Mouse (Mus musculus) retina, adult 2 months (tissue): ENCODE results near the gene Hnrnpf.

Experiments used
- DNase-seq: peaks from one replicate; pipeline ENCODE4 v3.0.0-alpha.2; 2012; ENCODE audit warnings: low read depth, low spot score

The Hnrnpf gene

GRCm38 (mm10) chr6:117920659-117921640 is 20.8 kb downstream of the Hnrnpf start:
- no peak for DNase-seq

- DNase-seq, result no peak
These were observed 21.9 kb downstream of the Hnrnpf start for GRCm38 (mm10) chr6:117922041-117922440.

GRCm38 (mm10) chr6:117926871-117927491 is 26.9 kb downstream of the Hnrnpf start:
- DNase-seq, result no peak

GRCm38 (mm10) chr6:117927955-117928354 is 27.8 kb downstream of the Hnrnpf start:
- DNase-seq, result no peak

- no peak for DNase-seq
These were observed 28.6 kb downstream of the Hnrnpf start for GRCm38 (mm10) chr6:117928746-117929145.

GRCm38 (mm10) chr6:117929945-117930655 is 30.0 kb downstream of the Hnrnpf start:
- no peak for DNase-seq

- DNase-seq, result peak; percentile 68
These were observed 32.4 kb downstream of the Hnrnpf start for GRCm38 (mm10) chr6:117932325-117933051.

GRCm38 (mm10) chr6:117934301-117934700 is 34.2 kb downstream of the Hnrnpf start:
- DNase-seq, result no peak

- no peak for DNase-seq
These were observed 35.8 kb downstream of the Hnrnpf start for GRCm38 (mm10) chr6:117935681-117936612.

- no peak for DNase-seq
These were observed 37.3 kb downstream of the Hnrnpf start, which contains the start of gene Fxyd4 for GRCm38 (mm10) chr6:117937222-117937932. Gene Fxyd4 (minus strand): TSS chr6:117937692.

GRCm38 (mm10) chr6:117938951-117939350 is 38.8 kb downstream of the Hnrnpf start:
- DNase-seq, result no peak

GRCm38 (mm10) chr6:117942769-117943168 is 42.6 kb downstream of the Hnrnpf start:
- no peak for DNase-seq

GRCm38 (mm10) chr6:117943899-117944298 is 43.8 kb downstream of the Hnrnpf start:
- DNase-seq, result no peak

GRCm38 (mm10) chr6:117952330-117952729 is 52.2 kb downstream of the Hnrnpf start:
- no peak for DNase-seq

GRCm38 (mm10) chr6:117956161-117956560 is 56.0 kb downstream of the Hnrnpf start:
- no peak for DNase-seq

GRCm38 (mm10) chr6:117956851-117957501 is 56.9 kb downstream of the Hnrnpf start:
- DNase-seq, result no peak

- DNase-seq, result no peak
These were observed 63.1 kb downstream of the Hnrnpf start for GRCm38 (mm10) chr6:117963201-117963600.

GRCm38 (mm10) chr6:117966729-117967128 is 66.6 kb downstream of the Hnrnpf start:
- no peak for DNase-seq
